Mouse (Mus musculus) MEL (cell line): ENCODE measurements around the gene Ifnar2. TPM values are rescaled to one million over a fixed set of nuclear protein-coding genes. Genes with fewer than 3 reads are reported as not detected.

Experiments used
- DNase-seq: peaks from one replicate; pipeline ENCODE4 v3.0.0; 2011; ENCODE audit warnings: low read depth, low spot score
- H3K27ac ChIP-seq: 2 replicates; pipeline ENCODE4 v1.5.1; 2012; ENCODE audit warnings: low read depth, mild to moderate bottlenecking, control low read depth, low read length, moderate library complexity; ENCODE audit not compliant: control insufficient read depth
- H3K27me3 ChIP-seq, 2 experiments: fragments of 150-350 bp in 1 of 2; sonication (generic) in 1 of 2; 2 replicates each; pipeline ENCODE4 v1.6.1; 2012; ENCODE audit warnings: low read length in 2 of 2, mild to moderate bottlenecking in 2 of 2, improper control_type of control experiment in 1 of 2, moderate library complexity in 1 of 2; ENCODE audit not compliant: insufficient read depth in 2 of 2, control insufficient read depth in 1 of 2
- H3K36me3 ChIP-seq, 2 experiments: 2 replicates each; pipeline ENCODE4 v1.6.1; 2012 to 2014; ENCODE audit warnings: low read length in 2 of 2, improper control_type of control experiment in 1 of 2, inconsistent platforms in 1 of 2, mild to moderate bottlenecking in 1 of 2; ENCODE audit not compliant: insufficient read depth in 2 of 2, control insufficient read depth in 1 of 2
- H3K4me1 ChIP-seq, 2 experiments: fragments of 150-350 bp in 1 of 2; sonication (generic) in 1 of 2; 2 replicates each; pipeline ENCODE4 v1.6.1; 2012; ENCODE audit warnings: low read length in 2 of 2, improper control_type of control experiment in 1 of 2, mild to moderate bottlenecking in 1 of 2; ENCODE audit not compliant: insufficient read depth in 2 of 2, control insufficient read depth in 1 of 2
- H3K4me3 ChIP-seq, 2 experiments: fragments of 150-350 bp in 1 of 2; sonication (generic) in 1 of 2; 2 replicates each; pipeline ENCODE4 v1.5.1; 2012; ENCODE audit warnings: low read depth in 2 of 2, low read length in 2 of 2, mild to moderate bottlenecking in 2 of 2, moderate library complexity in 2 of 2, control low read depth in 1 of 2, improper control_type of control experiment in 1 of 2; ENCODE audit not compliant: control insufficient read depth in 1 of 2, insufficient read depth in 1 of 2
- H3K79me2 ChIP-seq: 2 replicates; pipeline ENCODE4 v1.6.1; 2012; ENCODE audit warnings: mild to moderate bottlenecking, low read length, moderate library complexity; ENCODE audit not compliant: control insufficient read depth, poor library complexity, insufficient read depth
- H3K9ac ChIP-seq: 2 replicates; pipeline ENCODE4 v1.6.1; 2012; ENCODE audit warnings: low read depth, mild to moderate bottlenecking, control low read depth, low read length, moderate library complexity; ENCODE audit not compliant: control insufficient read depth, poor library complexity, severe bottlenecking
- H3K9me3 ChIP-seq: fragments of 150-350 bp; sonication (generic); replicated peaks from 2 replicates; pipeline ENCODE4 v1.6.1; 2012; ENCODE audit warnings: mild to moderate bottlenecking, low read length, improper control_type of control experiment, moderate library complexity; ENCODE audit not compliant: insufficient read depth
- BHLHE40 ChIP-seq: IDR thresholded peaks from 2 replicates; pipeline ENCODE4 v1.6.1; 2012; ENCODE audit warnings: low read depth, mild to moderate bottlenecking, inconsistent platforms, low read length, improper control_type of control experiment, borderline replicate concordance
- EP300 ChIP-seq, 2 experiments: IDR thresholded peaks; 2 replicates each; pipeline ENCODE4 v1.6.1; 2011; ENCODE audit warnings: improper control_type of control experiment in 2 of 2, low read length in 2 of 2, low read depth in 1 of 2, mild to moderate bottlenecking in 1 of 2
- GATA1 ChIP-seq: IDR thresholded peaks from 2 replicates; pipeline ENCODE4 v1.6.1; 2011; ENCODE audit warnings: low read depth, low read length, improper control_type of control experiment
- JUND ChIP-seq: IDR thresholded peaks from 2 replicates; pipeline ENCODE4 v1.6.1; 2011; ENCODE audit warnings: low read depth, mild to moderate bottlenecking, improper control_type of control experiment, low read length
- MYB ChIP-seq: IDR thresholded peaks from 2 replicates; pipeline ENCODE4 v1.6.1; 2011; ENCODE audit warnings: mild to moderate bottlenecking, low read depth, low read length, improper control_type of control experiment
- MYC ChIP-seq: IDR thresholded peaks from 2 replicates; pipeline ENCODE4 v1.6.1; 2011; ENCODE audit warnings: low read depth, mild to moderate bottlenecking, low read length, improper control_type of control experiment, moderate library complexity
- NELFE ChIP-seq: IDR thresholded peaks from 2 replicates; pipeline ENCODE4 v1.6.1; 2011; ENCODE audit warnings: low read depth, low read length, improper control_type of control experiment
- POLR2A ChIP-seq, 2 experiments: IDR thresholded peaks; 2 replicates each; pipeline ENCODE4 v1.6.1; 2011 to 2012; ENCODE audit warnings: low read length in 2 of 2, mild to moderate bottlenecking in 2 of 2, control low read depth in 1 of 2, improper control_type of control experiment in 1 of 2, low read depth in 1 of 2, moderate library complexity in 1 of 2; ENCODE audit not compliant: control insufficient read depth in 1 of 2, insufficient read depth in 1 of 2, poor library complexity in 1 of 2
- POLR2AphosphoS2 ChIP-seq: IDR thresholded peaks from 2 replicates; pipeline ENCODE4 v1.6.1; 2011; ENCODE audit warnings: low read length, improper control_type of control experiment
- SIN3A ChIP-seq: IDR thresholded peaks from 2 replicates; pipeline ENCODE4 v1.6.1; 2012; ENCODE audit warnings: low read length, improper control_type of control experiment, inconsistent platforms
- SMC3 ChIP-seq: IDR thresholded peaks from 2 replicates; pipeline ENCODE4 v1.6.1; 2011; ENCODE audit warnings: low read depth, low read length, improper control_type of control experiment
- TAL1 ChIP-seq: IDR thresholded peaks from 2 replicates; pipeline ENCODE4 v1.6.1; 2012; ENCODE audit warnings: mild to moderate bottlenecking, inconsistent platforms, low read length, moderate library complexity, mixed read lengths
- TBP ChIP-seq: IDR thresholded peaks from 2 replicates; pipeline ENCODE4 v1.8.0; 2011; ENCODE audit warnings: low read depth, low read length, improper control_type of control experiment
- TCF12 ChIP-seq: IDR thresholded peaks from 2 replicates; pipeline ENCODE4 v1.6.1; 2014; ENCODE audit warnings: low read depth, mild to moderate bottlenecking, inconsistent platforms, low read length, improper control_type of control experiment, moderate library complexity
- ZKSCAN1 ChIP-seq: IDR thresholded peaks from 2 replicates; pipeline ENCODE4 v1.6.1; 2012; ENCODE audit warnings: low read depth, mild to moderate bottlenecking, inconsistent platforms, low read length, improper control_type of control experiment, moderate library complexity
- polyA plus RNA-seq, 2 experiments: library from polyadenylated mRNA; stranded (reverse) in 1 of 2; unstranded in 1 of 2; fragments of >175 nt in 1 of 2; fragments of >200 nt in 1 of 2; gene quantifications; 2 replicates each; pipeline versions ENCODE4 v1.2.1 to v1.2.4; 2012; ENCODE audit warnings: low replicate concordance in 2 of 2, low read depth in 1 of 2; ENCODE audit not compliant: insufficient read length in 2 of 2, insufficient read depth in 1 of 2, missing spikeins in 1 of 2
- total RNA-seq: library from RNA; depleted of rRNA; stranded (reverse); fragments of 300-350 nt; gene quantifications from 2 replicates; pipeline ENCODE4 v1.2.3, GENCODE M21; 2012

Ifnar2 gene
- total and polyA plus RNA-seq, 3 experiments: 21.8 to 38.3 TPM; not detected in 1

- TF ChIP-seq GATA1: peak; percentile 17; the same call in 1 of the 2 replicates
- no peak for TF ChIP-seq SMC3
- TF ChIP-seq MYB: no peak
- TF ChIP-seq JUND: no peak
Observed at GRCm38 (mm10) chr16:91354599-91354998, 18.0 kb upstream of the Ifnar2 start (continued).

GRCm38 (mm10) chr16:91355160-91355559 lies 17.4 kb upstream of the Ifnar2 start:
- no peaks in the 10 kb centered on the region for H3K27me3 ChIP-seq
- H3K4me1 ChIP-seq: peaks cover 20 to 33% of the 10 kb centered on the region in 2 experiments
- H3K9ac ChIP-seq: peak overlapping the region; percentile 67
- H3K27ac ChIP-seq: peak overlapping the region; percentile 95
- TF ChIP-seq MYC (0 out of 2 replicates have a peak, but pooled peaks have one; percentile 37), NELFE (no peak), TAL1 (no peak), TCF12 (no peak), TBP (peak; percentile 63; the same call in 1 of the 2 replicates), POLR2A (IDR thresholded peaks at IDR 0.05; ENCODE audit: control insufficient read depth in 1 of 2, insufficient read depth in 1 of 2, low read depth in 1 of 2, low read length in 2 of 2, poor library complexity in 1 of 2) (0 out of 4 replicates have a peak, but pooled peaks of 1 of the 2 experiments have one; percentile 21), EP300 (IDR thresholded peaks at IDR 0.05; ENCODE audit: low read depth in 1 of 2, low read length in 2 of 2) (0 out of 4 replicates have a peak, but pooled peaks of 1 of the 2 experiments have one; percentile 16)
- TF ChIP-seq, all 39 proteins: peak for 4
- Histone ChIP-seq H3K4me3 (peak overlapping the region in 1 of 2 experiments; percentile 22; a peak in 2 of 4 replicates), H3K36me3 (peaks cover 0 to 39% of the 10 kb centered on the region in 2 experiments; a peak in 2 of 4 replicates), H3K9me3 (no peaks in the 10 kb centered on the region), H3K79me2 (no peaks in the 10 kb centered on the region; the same call in 1 of the 2 replicates)
- DNase-seq: peak; percentile 73

GRCm38 (mm10) chr16:91356760-91357525 lies 15.6 kb upstream of the Ifnar2 start:
- Histone ChIP-seq H3K36me3 (peaks cover 0 to 34% of the 10 kb centered on the region in 2 experiments; a peak in 2 of 4 replicates), H3K4me1 (peaks cover 20 to 33% of the 10 kb centered on the region in 2 experiments), H3K79me2 (no peaks in the 10 kb centered on the region; the same call in 1 of the 2 replicates), H3K9me3 (no peaks in the 10 kb centered on the region), H3K27ac (no peak overlapping the region), H3K27me3 (no peaks in the 10 kb centered on the region), H3K4me3 (no peak overlapping the region), H3K9ac (no peak overlapping the region)
- no peak for TF ChIP-seq SIN3A
- no peak for TF ChIP-seq POLR2AphosphoS2
- no peak for TF ChIP-seq MYB
- TF ChIP-seq BHLHE40: no peak
- TF ChIP-seq ZKSCAN1: peak; percentile 83
- DNase-seq: no peak
